Mouse (Mus musculus) thymus, adult 2 months (tissue): ENCODE measurements at regions not wholly inside any gene's neighbourhood (a gene's known extent, or its start where the extent isn't known, plus 50 kb on each side); places are given as distances from the start of the nearest gene placed in this dataset.

ENCODE experiments used
- DNase-seq: peaks from one replicate; pipeline ENCODE4 v3.0.0; 2021
- H3K27ac ChIP-seq: fragments of 200-500 bp; 2 replicates; pipeline ENCODE4 v1.5.1; 2012; ENCODE audit warnings: low read length, control low read depth; ENCODE audit not compliant: control insufficient read depth, insufficient read depth
- H3K27me3 ChIP-seq: fragments of 200-500 bp; 2 replicates; pipeline ENCODE4 v1.6.1; 2012; ENCODE audit warnings: mild to moderate bottlenecking, low read length, moderate library complexity, mixed read lengths; ENCODE audit not compliant: control insufficient read depth, insufficient read depth
- H3K36me3 ChIP-seq: fragments of 200-500 bp; 2 replicates; pipeline ENCODE4 v1.6.1; 2012; ENCODE audit warnings: mild to moderate bottlenecking, low read length, moderate library complexity; ENCODE audit not compliant: control insufficient read depth, insufficient read depth
- H3K4me1 ChIP-seq: fragments of 200-500 bp; replicated peaks from 2 replicates; pipeline ENCODE4 v1.6.1; 2012; ENCODE audit warnings: low read length; ENCODE audit not compliant: control insufficient read depth, insufficient read depth
- H3K4me3 ChIP-seq: fragments of 200-500 bp; 2 replicates; pipeline ENCODE4 v1.5.1; 2012; ENCODE audit warnings: mild to moderate bottlenecking, low read length, control low read depth, moderate library complexity; ENCODE audit not compliant: control insufficient read depth, insufficient read depth
- CTCF ChIP-seq: fragments of 200-500 bp; IDR thresholded peaks from 2 replicates; pipeline ENCODE4 v1.5.1; 2012; ENCODE audit warnings: mild to moderate bottlenecking, control low read depth, low read length, moderate library complexity, borderline replicate concordance; ENCODE audit not compliant: control insufficient read depth, poor library complexity, insufficient read depth; ENCODE audit errors: extremely low read depth
- POLR2A ChIP-seq: fragments of 200-500 bp; IDR thresholded peaks from 2 replicates; pipeline ENCODE4 v1.6.1; 2012; ENCODE audit warnings: mild to moderate bottlenecking, low read length, control low read depth, moderate library complexity; ENCODE audit not compliant: control insufficient read depth, poor library complexity, insufficient read depth; ENCODE audit errors: extremely low read depth
- WGBS: fragments of 180-500 bp; shearing (Covaris S2); methylation state at CpG from one replicate; pipeline ENCODE4 v1.1.7; 2018; 5-methylcytosine and 5-hydroxymethylcytosine counted together

DNA sequence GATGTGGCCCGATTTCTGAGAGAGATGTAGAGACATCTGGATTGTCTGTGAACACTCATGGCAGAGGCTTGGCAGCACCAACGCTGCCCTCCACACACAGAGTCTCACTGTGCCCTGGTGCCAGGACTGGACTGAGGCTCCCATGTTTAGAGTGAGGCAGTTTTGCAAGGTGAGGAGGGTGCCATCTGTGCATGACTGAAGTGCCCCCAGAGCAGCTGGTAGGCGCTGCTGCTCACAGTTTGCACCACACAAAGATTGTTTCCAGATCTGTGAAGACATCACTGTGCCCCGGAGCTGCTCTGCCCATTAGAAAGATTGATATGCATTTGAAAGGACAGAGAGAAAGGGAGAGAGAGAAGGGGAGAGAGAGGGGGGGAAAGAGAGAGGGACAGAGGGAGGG lies 510.6 kb upstream of the Zdhhc25 start:
- 73% methylated on average over 4 of the region's 4 CpGs for WGBS
- DNase-seq = no peak
- Histone ChIP-seq H3K27me3 (no peaks in the 10 kb centered on the region), H3K27ac (no peak overlapping the region), H3K4me3 (no peak overlapping the region), H3K36me3 (no peaks in the 10 kb centered on the region), H3K4me1 (no peaks in the 10 kb centered on the region)
- TF ChIP-seq POLR2A = no peak
- TF ChIP-seq CTCF = no peak

DNA sequence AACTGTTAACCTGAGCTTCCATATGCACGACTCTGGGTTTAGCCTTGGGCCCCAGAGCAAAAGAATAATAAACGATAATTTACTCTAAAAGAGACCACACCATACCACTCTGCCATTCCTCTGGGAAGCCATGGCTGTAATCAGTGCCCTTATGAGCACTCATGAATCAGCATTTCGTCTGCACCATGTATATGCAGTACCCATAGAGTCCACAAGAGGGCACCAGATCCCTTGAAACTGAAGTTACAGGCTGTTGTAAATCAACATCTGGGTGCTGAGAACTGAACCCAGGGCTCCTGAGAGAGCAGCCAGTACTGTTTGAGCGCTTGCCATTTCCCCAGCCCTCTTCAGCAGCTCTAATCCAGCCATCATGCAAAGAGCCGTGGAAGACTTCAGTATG lies 508.7 kb upstream of the Zdhhc25 start:
- TF ChIP-seq POLR2A = no peak
- no peak for TF ChIP-seq CTCF
- Histone ChIP-seq H3K36me3 (no peaks in the 10 kb centered on the region), H3K4me3 (no peak overlapping the region), H3K27me3 (no peaks in the 10 kb centered on the region), H3K4me1 (no peaks in the 10 kb centered on the region), H3K27ac (no peak overlapping the region)
- no peak for DNase-seq
- 88% methylated on average over 5 of the region's 5 CpGs for WGBS

DNA sequence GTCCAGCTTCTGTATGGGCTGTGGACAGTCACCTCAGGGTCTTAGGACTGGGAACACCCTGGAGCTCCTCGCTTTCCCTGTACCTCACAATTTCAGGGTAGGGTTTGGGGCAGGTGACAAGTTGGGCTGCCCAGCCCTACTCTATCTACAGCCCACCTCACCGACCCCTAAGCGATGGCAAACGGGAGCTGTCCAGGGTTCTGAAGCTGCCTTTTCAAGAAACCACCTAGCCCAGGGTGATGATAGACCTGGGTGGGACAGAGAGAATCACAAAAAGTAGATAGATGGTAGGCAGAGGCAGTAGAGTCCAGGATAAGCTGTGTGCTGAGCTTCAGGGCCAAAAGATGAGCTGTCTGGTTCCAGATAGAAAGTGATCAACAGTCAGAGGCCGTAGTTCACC lies 479.7 kb upstream of the Zdhhc25 start:
- no peaks in the 10 kb centered on the region for H3K4me1 ChIP-seq
- no peak overlapping the region for H3K27ac ChIP-seq
- 63% methylated on average over 5 of the region's 5 CpGs for WGBS
- H3K4me3 ChIP-seq = no peak overlapping the region
- H3K36me3 ChIP-seq = no peaks in the 10 kb centered on the region
- no peaks in the 10 kb centered on the region for H3K27me3 ChIP-seq
- TF ChIP-seq CTCF (no peak), POLR2A (no peak)
- DNase-seq = no peak

DNA sequence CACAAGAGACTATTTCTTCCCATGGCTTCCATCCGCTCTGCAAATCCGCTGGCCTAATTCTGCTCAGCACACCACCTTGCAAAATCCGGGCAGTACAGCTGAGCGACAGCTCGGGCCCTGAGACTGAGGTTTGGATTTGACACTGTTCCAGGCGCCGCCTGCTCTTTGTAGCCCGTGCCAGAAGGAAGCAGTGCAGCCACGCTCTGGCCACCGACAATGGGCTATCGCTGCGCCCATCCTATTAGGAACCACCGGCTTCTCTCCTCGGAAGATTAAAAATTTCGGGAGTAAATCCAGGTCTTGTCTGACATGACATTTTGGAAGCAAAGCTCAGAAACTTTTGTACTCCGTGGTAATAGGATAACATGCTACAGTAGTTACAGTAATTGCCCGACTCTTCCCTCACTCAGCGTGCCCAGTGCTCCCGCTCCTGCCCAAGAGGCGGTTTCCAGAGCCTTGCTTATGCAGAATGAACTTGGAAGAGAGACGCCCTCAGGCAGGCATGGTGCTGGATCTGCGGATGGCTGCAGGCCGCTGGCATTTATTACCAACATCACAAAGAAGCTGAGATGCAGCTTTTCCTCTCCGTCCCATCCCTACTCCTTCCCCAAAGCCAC lies 476.1 kb upstream of the Zdhhc25 start:
- TF ChIP-seq CTCF (no peak), POLR2A (no peak)
- DNase-seq = no peak
- no peaks in the 10 kb centered on the region for H3K27me3 ChIP-seq
- H3K4me1 ChIP-seq = no peaks in the 10 kb centered on the region
- 90% methylated on average over 24 of the region's 24 CpGs for WGBS
- no peak overlapping the region for H3K4me3 ChIP-seq
- no peaks in the 10 kb centered on the region for H3K36me3 ChIP-seq
- H3K27ac ChIP-seq = no peak overlapping the region

DNA sequence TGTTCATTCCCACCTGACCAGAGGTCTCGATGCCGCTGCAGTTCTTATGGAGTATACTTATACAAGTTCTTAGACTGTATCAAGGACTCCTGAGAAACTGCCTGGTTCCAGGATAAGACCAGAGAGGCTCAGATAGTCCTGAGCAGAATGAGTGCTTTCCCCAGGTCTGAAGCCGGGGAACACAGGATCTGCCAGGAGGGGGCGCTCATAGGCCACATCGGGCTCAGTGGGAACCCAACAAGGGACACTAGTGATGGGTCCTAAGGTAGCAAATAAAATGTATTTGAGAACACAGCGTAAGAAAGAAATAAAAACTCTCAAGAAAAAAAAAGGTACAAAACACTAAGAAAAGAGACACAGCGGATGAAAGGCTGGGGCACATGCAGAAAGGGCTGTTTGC lies 454.0 kb upstream of the Zdhhc25 start:
- Histone ChIP-seq H3K4me1 (no peaks in the 10 kb centered on the region), H3K36me3 (no peaks in the 10 kb centered on the region), H3K4me3 (no peak overlapping the region), H3K27me3 (no peaks in the 10 kb centered on the region), H3K27ac (no peak overlapping the region)
- 51% methylated on average over 7 of the region's 7 CpGs for WGBS
- DNase-seq = no peak
- no peak for TF ChIP-seq POLR2A
- TF ChIP-seq CTCF = no peak

DNA sequence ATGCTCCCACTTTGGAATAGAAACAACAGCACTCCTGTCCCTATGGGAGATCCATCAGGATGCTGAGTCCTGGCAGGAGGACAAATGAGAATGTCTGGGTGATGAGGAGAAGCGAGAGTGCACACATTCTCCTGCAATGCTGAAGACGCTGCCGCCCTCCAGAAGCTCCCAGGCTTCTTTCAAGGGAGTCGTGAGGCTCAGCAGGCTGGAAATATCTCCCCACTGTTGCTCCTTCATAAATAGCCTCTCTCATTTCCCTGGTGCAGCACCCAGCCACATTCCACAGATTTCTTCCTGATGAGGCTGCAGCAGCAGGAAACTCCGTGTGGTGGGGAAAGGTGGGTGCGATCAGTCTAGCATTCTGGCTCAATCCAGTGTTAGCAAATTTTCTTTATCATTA lies 448.9 kb upstream of the Zdhhc25 start:
- Histone ChIP-seq H3K27me3 (no peaks in the 10 kb centered on the region), H3K4me3 (no peak overlapping the region), H3K36me3 (no peaks in the 10 kb centered on the region), H3K27ac (no peak overlapping the region), H3K4me1 (no peaks in the 10 kb centered on the region)
- DNase-seq = no peak
- TF ChIP-seq POLR2A = no peak
- TF ChIP-seq CTCF = no peak
- 78% methylated on average over 6 of the region's 6 CpGs for WGBS

DNA sequence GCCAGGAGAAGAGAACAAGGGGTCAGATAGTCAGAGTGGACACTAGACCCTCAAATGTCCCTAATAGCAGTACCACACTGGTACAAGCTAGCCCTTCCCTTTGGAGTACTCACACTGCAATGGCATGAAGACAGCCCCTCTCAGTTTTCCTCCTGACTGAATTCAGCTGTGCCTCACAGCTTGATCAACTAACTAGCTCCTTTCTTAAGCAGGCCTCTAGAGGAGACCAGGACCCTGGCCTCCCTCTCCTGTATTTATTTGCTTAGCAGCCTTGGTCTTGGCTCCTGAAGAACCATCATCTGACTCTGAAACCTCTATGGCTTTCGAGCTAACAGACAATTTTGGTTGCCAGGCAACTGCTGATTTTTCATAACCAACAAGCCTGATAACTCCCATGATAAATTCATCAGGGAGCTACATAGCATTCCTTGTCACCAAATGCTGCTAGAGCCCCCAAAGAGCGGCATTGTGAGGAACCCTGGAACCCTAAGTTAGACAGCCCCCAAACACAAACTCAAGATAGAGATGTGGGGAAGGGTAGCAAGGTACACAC lies 440.4 kb upstream of the Zdhhc25 start:
- WGBS = 82% methylated on average over 2 of the region's 2 CpGs
- no peaks in the 10 kb centered on the region for H3K4me1 ChIP-seq
- no peaks in the 10 kb centered on the region for H3K36me3 ChIP-seq
- no peak overlapping the region for H3K4me3 ChIP-seq
- TF ChIP-seq POLR2A (no peak), CTCF (no peak)
- DNase-seq = no peak
- H3K27me3 ChIP-seq = no peaks in the 10 kb centered on the region
- no peak overlapping the region for H3K27ac ChIP-seq
